Mouse (Mus musculus) CH12.LX (cell line): ENCODE measurements around the gene Phospho1. TPM values are rescaled to one million over a fixed set of nuclear protein-coding genes. Genes with fewer than 3 reads are reported as not detected.

Source experiments
- DNase-seq: peaks from one replicate; pipeline ENCODE4 v3.0.0-alpha.2; 2013; ENCODE audit errors: extremely low read depth
- H3K27ac ChIP-seq: 2 replicates; pipeline ENCODE4 v1.5.1; 2012; ENCODE audit warnings: low read depth, mild to moderate bottlenecking, control low read depth, moderate library complexity; ENCODE audit not compliant: insufficient read depth
- H3K27me3 ChIP-seq: replicated peaks from 2 replicates; pipeline ENCODE3; 2012; ENCODE audit warnings: inconsistent platforms
- H3K36me3 ChIP-seq, 2 experiments: replicated peaks in 1 of 2; 2 replicates each; pipeline versions ENCODE3 to v1.6.1; 2012; ENCODE audit warnings: inconsistent platforms in 1 of 2, low read length in 1 of 2, mild to moderate bottlenecking in 1 of 2, mixed read lengths in 1 of 2, moderate library complexity in 1 of 2; ENCODE audit not compliant: control insufficient read depth in 1 of 2, insufficient read depth in 1 of 2
- H3K4me1 ChIP-seq, 2 experiments: 2 replicates each; pipeline ENCODE4 v1.6.1; 2012; ENCODE audit warnings: inconsistent platforms in 1 of 2, moderate library complexity in 1 of 2; ENCODE audit not compliant: insufficient read depth in 2 of 2, control insufficient read depth in 1 of 2
- H3K4me2 ChIP-seq: 2 replicates; pipeline ENCODE4 v1.6.1; 2012; ENCODE audit warnings: low read depth, mild to moderate bottlenecking, control low read depth; ENCODE audit not compliant: poor library complexity, insufficient read depth, severe bottlenecking
- H3K4me3 ChIP-seq, 3 experiments: fragments of 150-350 bp in 1 of 3; sonication (generic) in 1 of 3; replicated peaks in 1 of 3; 2 replicates each; pipeline versions ENCODE3 to v1.5.1; 2011 to 2012; ENCODE audit warnings: low read depth in 2 of 3, low read length in 2 of 3, mild to moderate bottlenecking in 2 of 3, moderate library complexity in 2 of 3, control low read depth in 1 of 3, improper control_type of control experiment in 1 of 3, inconsistent platforms in 1 of 3, mixed read lengths in 1 of 3; ENCODE audit not compliant: poor library complexity in 1 of 3
- H3K79me2 ChIP-seq: replicated peaks from 2 replicates; pipeline ENCODE4 v1.6.1; 2012; ENCODE audit warnings: mild to moderate bottlenecking, moderate library complexity; ENCODE audit not compliant: control insufficient read depth, poor library complexity, insufficient read depth, severe bottlenecking; ENCODE audit errors: extremely low read depth
- H3K9ac ChIP-seq: 2 replicates; pipeline ENCODE4 v1.6.1; 2012; ENCODE audit warnings: low read depth, mild to moderate bottlenecking, control low read depth, moderate library complexity; ENCODE audit not compliant: insufficient read depth
- H3K9me3 ChIP-seq: replicated peaks from 2 replicates; pipeline ENCODE3; 2012; ENCODE audit warnings: low read length, inconsistent platforms, mixed read lengths
- CHD1 ChIP-seq: IDR thresholded peaks from 2 replicates; pipeline ENCODE4 v1.6.1; 2012; ENCODE audit warnings: low read depth, low read length, improper control_type of control experiment, inconsistent platforms
- CTCF ChIP-seq, 2 experiments: IDR thresholded peaks in 1 of 2; conservative IDR thresholded peaks in 1 of 2; 2 replicates each; pipeline ENCODE4 v1.5.1; 2011 to 2012; ENCODE audit warnings: low read depth in 2 of 2, low read length in 2 of 2, improper control_type of control experiment in 1 of 2, inconsistent platforms in 1 of 2, mild to moderate bottlenecking in 1 of 2, moderate library complexity in 1 of 2
- E2F4 ChIP-seq: IDR thresholded peaks from 2 replicates; pipeline ENCODE4 v1.6.1; 2011; ENCODE audit warnings: low read depth, low read length, improper control_type of control experiment; ENCODE audit not compliant: insufficient replicate concordance
- ELF1 ChIP-seq: IDR thresholded peaks from 2 replicates; pipeline ENCODE4 v1.6.1; 2014; ENCODE audit warnings: low read depth, mild to moderate bottlenecking, inconsistent platforms, low read length, improper control_type of control experiment
- GABPA ChIP-seq: IDR thresholded peaks from 2 replicates; pipeline ENCODE4 v1.6.1; 2012; ENCODE audit warnings: low read depth, low read length, improper control_type of control experiment, inconsistent platforms; ENCODE audit not compliant: insufficient replicate concordance
- IRF4 ChIP-seq: IDR thresholded peaks from 2 replicates; pipeline ENCODE4 v1.6.1; 2014; ENCODE audit warnings: low read depth, mild to moderate bottlenecking, inconsistent platforms, low read length, improper control_type of control experiment
- JUN ChIP-seq: IDR thresholded peaks from 2 replicates; pipeline ENCODE4 v1.6.1; 2011; ENCODE audit warnings: low read depth, mild to moderate bottlenecking, low read length, improper control_type of control experiment, moderate library complexity; ENCODE audit not compliant: insufficient read depth
- JUND ChIP-seq: conservative IDR thresholded peaks from 2 replicates; pipeline ENCODE4 v1.6.1; 2011; ENCODE audit warnings: low read depth, low read length, improper control_type of control experiment
- MEF2A ChIP-seq: IDR thresholded peaks from 2 replicates; pipeline ENCODE4 v1.6.1; 2014; ENCODE audit warnings: low read depth, mild to moderate bottlenecking, inconsistent platforms, low read length, improper control_type of control experiment, borderline replicate concordance
- RAD21 ChIP-seq: IDR thresholded peaks from 2 replicates; pipeline ENCODE4 v1.6.1; 2011; ENCODE audit warnings: low read depth, mild to moderate bottlenecking, low read length, improper control_type of control experiment, moderate library complexity
- RCOR1 ChIP-seq: conservative IDR thresholded peaks from 2 replicates; pipeline ENCODE4 v1.6.1; 2012; ENCODE audit warnings: low read depth, mild to moderate bottlenecking, inconsistent platforms, low read length, improper control_type of control experiment
- SIN3A ChIP-seq: IDR thresholded peaks from 2 replicates; pipeline ENCODE4 v1.6.1; 2012; ENCODE audit warnings: low read length, improper control_type of control experiment, inconsistent platforms
- TCF12 ChIP-seq: IDR thresholded peaks from 2 replicates; pipeline ENCODE4 v1.6.1; 2014; ENCODE audit warnings: low read depth, mild to moderate bottlenecking, inconsistent platforms, low read length, improper control_type of control experiment
- USF2 ChIP-seq: conservative IDR thresholded peaks from 2 replicates; pipeline ENCODE4 v1.6.1; 2011; ENCODE audit warnings: low read depth, low read length, improper control_type of control experiment
- ZC3H11A ChIP-seq: IDR thresholded peaks from 2 replicates; pipeline ENCODE4 v1.6.1; 2012; ENCODE audit warnings: low read depth, mild to moderate bottlenecking, inconsistent platforms, low read length, improper control_type of control experiment
- ZMIZ1 ChIP-seq: IDR thresholded peaks from 2 replicates; pipeline ENCODE4 v1.6.1; 2012; ENCODE audit warnings: low read depth, mild to moderate bottlenecking, inconsistent platforms, low read length, improper control_type of control experiment
- dilution Hi-C: fragments of 300-500 bp; cut with MboI; formaldehyde crosslinking; loops from 2 replicates; pipeline ENCODE4 v1.14.3; 2020; ENCODE audit warnings: low sequenced_read_pairs; ENCODE audit not compliant: extremely low pct_unique_long_range_greater_than_20kb, extremely low pct_ligation_motif_present
- in situ Hi-C: fragments of 300-500 bp; cut with MboI; formaldehyde crosslinking; loops from 3 replicates; pipeline ENCODE4 v1.14.3; 2019; ENCODE audit warnings: low sequenced_read_pairs, low pct_ligation_motif_present, low pct_unique_long_range_greater_than_20kb, mixed read lengths
- polyA plus RNA-seq: library from polyadenylated mRNA; unstranded; fragments of >175 nt; gene quantifications from 2 replicates; pipeline ENCODE4 v1.2.1, GENCODE M21; 2012; ENCODE audit warnings: low read depth; ENCODE audit not compliant: insufficient read length
- total RNA-seq, 2 experiments: library from RNA; depleted of rRNA; stranded (reverse); fragments of 300-350 nt in 1 of 2; fragments of >200 nt in 1 of 2; gene quantifications; 2 replicates each; pipeline ENCODE4 v1.2.3; 2012 to 2014

The Phospho1 gene
- total and polyA plus RNA-seq, 3 experiments = 0.97 to 1.3 TPM; not detected in 1

DNA sequence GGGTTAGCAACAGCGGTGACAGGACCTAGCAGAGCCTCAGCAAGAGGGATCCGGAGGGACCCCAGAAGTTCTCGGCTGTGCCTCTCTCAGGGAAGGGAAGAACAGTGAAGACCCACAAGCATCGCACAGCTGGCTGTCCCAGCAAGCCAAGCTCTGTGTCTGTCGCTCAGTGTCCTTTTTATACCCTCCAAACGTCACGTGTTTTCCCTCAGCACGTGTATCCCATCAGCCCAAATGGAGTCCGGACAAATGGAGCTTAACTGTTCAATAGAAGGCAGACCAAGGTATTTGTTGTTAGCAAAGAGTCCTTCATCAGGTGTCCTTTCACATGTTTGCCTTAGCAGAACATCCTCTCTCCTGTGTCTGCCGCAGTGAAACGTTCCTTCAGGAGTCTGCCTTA is 42.7 kb upstream of the Phospho1 start:
- Histone ChIP-seq H3K36me3 (peaks cover 0 to 5% of the 10 kb centered on the region in 2 experiments), H3K27ac (no peak overlapping the region), H3K4me2 (no peak overlapping the region), H3K4me3 (no peak overlapping the region)
- TF ChIP-seq CHD1 = no peak
- TF ChIP-seq JUN = no peak
- TF ChIP-seq ELF1 = no peak
- no peak for TF ChIP-seq USF2
- TF ChIP-seq RAD21 = no peak
- TF ChIP-seq SIN3A = no peak
- TF ChIP-seq JUND = no peak
- TF ChIP-seq E2F4 = no peak
- TF ChIP-seq ZC3H11A = no peak
- TF ChIP-seq CTCF (conservative IDR thresholded peaks at IDR 0.05 in 1 of 2, IDR thresholded peaks at IDR 0.05 in 1 of 2; ENCODE audit: low read depth in 2 of 2, low read length in 2 of 2) = no peak
- no peak for TF ChIP-seq GABPA
- TF ChIP-seq IRF4 = no peak
- TF ChIP-seq ZMIZ1 = no peak
- TF ChIP-seq RCOR1 = no peak
- TF ChIP-seq, all 38 proteins: peak for 0
- dilution Hi-C loops (no loop called here), in situ Hi-C loops (loop anchor here (5.0 kb wide), 1 partner anchor 36 kb away; no protein-coding TSS in a partner anchor)
- no peaks in the 10 kb centered on the region for H3K4me1 ChIP-seq
- H3K79me2 ChIP-seq = no peaks in the 10 kb centered on the region
- peaks cover 2% of the 10 kb centered on the region for H3K9me3 ChIP-seq
- no peak for DNase-seq
- H3K27me3 ChIP-seq = no peaks in the 10 kb centered on the region
- no peak overlapping the region for H3K9ac ChIP-seq

- peaks cover 2% of the 10 kb centered on the region for H3K9me3 ChIP-seq
- in situ Hi-C loops = loop anchor here (5.0 kb wide), 1 partner anchor 34 kb away; no protein-coding TSS in a partner anchor
- H3K79me2 ChIP-seq = no peaks in the 10 kb centered on the region
- TF ChIP-seq CTCF (conservative IDR thresholded peaks at IDR 0.05 in 1 of 2, IDR thresholded peaks at IDR 0.05 in 1 of 2; ENCODE audit: low read depth in 2 of 2, low read length in 2 of 2) (no peak), TCF12 (no peak), MEF2A (no peak)
- H3K4me3 ChIP-seq = no peak overlapping the region
- H3K27ac ChIP-seq = no peak overlapping the region
- no peaks in the 10 kb centered on the region for H3K36me3 ChIP-seq
- H3K9ac ChIP-seq = no peak overlapping the region
- dilution Hi-C loops = no loop called here
- no peak for DNase-seq
- H3K27me3 ChIP-seq = no peaks in the 10 kb centered on the region
- H3K4me2 ChIP-seq = no peak overlapping the region
- no peaks in the 10 kb centered on the region for H3K4me1 ChIP-seq
Observed at GRCm38 (mm10) chr11:95783457-95783856, 40.8 kb upstream of the Phospho1 start.
